Mouse (Mus musculus) C2C12 (cell line): Measurements from ENCODE around the gene Hacd2. TPM values are rescaled to one million over a fixed set of nuclear protein-coding genes. Genes with fewer than 3 reads are reported as not detected.

ENCODE experiments used
- H3K27me3 ChIP-seq: one replicate; pipeline ENCODE4 v1.6.1; 2011; ENCODE audit not compliant: control insufficient read depth, insufficient read depth, insufficient read length
- H3K36me3 ChIP-seq: one replicate; pipeline ENCODE4 v1.6.1; 2011; ENCODE audit not compliant: control insufficient read depth, insufficient read depth
- H3K4me3 ChIP-seq: one replicate; pipeline ENCODE4 v1.5.1; 2011; ENCODE audit warnings: mild to moderate bottlenecking, control low read depth; ENCODE audit not compliant: poor library complexity, insufficient read depth, severe bottlenecking
- H3K79me2 ChIP-seq: one replicate; pipeline ENCODE4 v1.6.1; 2011; ENCODE audit not compliant: control insufficient read depth, insufficient read depth
- H3K79me3 ChIP-seq: one replicate; pipeline ENCODE4 v1.6.1; 2011; ENCODE audit warnings: low read depth, control low read depth
- H3ac ChIP-seq: one replicate; pipeline ENCODE3; 2011; ENCODE audit warnings: low read depth; ENCODE audit not compliant: control insufficient read depth, insufficient read length
- CEBPB ChIP-seq: IDR thresholded peaks from one replicate; pipeline ENCODE4 v1.6.1; 2011; ENCODE audit warnings: low read depth, mild to moderate bottlenecking, control low read depth, moderate library complexity
- CTCF ChIP-seq: IDR thresholded peaks from one replicate; pipeline ENCODE4 v1.5.1; 2011; ENCODE audit not compliant: control insufficient read depth, insufficient read depth, insufficient read length
- FOSL1 ChIP-seq: IDR thresholded peaks from one replicate; pipeline ENCODE4 v1.8.0; 2011; ENCODE audit warnings: mild to moderate bottlenecking, low read length; ENCODE audit not compliant: poor library complexity, insufficient read depth, severe bottlenecking
- MAX ChIP-seq: IDR thresholded peaks from one replicate; pipeline ENCODE4 v1.6.1; 2011; ENCODE audit warnings: mild to moderate bottlenecking, control low read depth
- MYOD1 ChIP-seq: IDR thresholded peaks from one replicate; pipeline ENCODE4 v1.6.1; 2011; ENCODE audit warnings: low read depth; ENCODE audit not compliant: control insufficient read depth, insufficient read length
- MYOG ChIP-seq: IDR thresholded peaks from one replicate; pipeline ENCODE4 v1.6.1; 2011; ENCODE audit not compliant: control insufficient read depth, insufficient read length; ENCODE audit errors: extremely low read depth
- USF1 ChIP-seq: IDR thresholded peaks from one replicate; pipeline ENCODE4 v1.6.1; 2011; ENCODE audit warnings: low read depth, mild to moderate bottlenecking, control low read depth, moderate library complexity
- polyA plus RNA-seq: library from polyadenylated mRNA; unstranded; fragments of >200 nt; fragmentation: generic; extraction: Trizol; gene quantifications from one replicate; pipeline ENCODE4 v1.2.1, GENCODE M21; 2012; ENCODE audit warnings: missing spikeins

The Hacd2 gene
- polyA plus RNA-seq, 1 experiment, result 35.9 TPM

GRCm38 (mm10) chr16:35153146-35153755 lies 131.0 kb downstream of the Hacd2 start:
- H3K79me3 ChIP-seq, result no peaks in the 10 kb centered on the region
- no peak for TF ChIP-seq CEBPB
- no peak for TF ChIP-seq FOSL1
- TF ChIP-seq MYOG, result no peak
- no peak for TF ChIP-seq MAX
- no peak for TF ChIP-seq CTCF
- TF ChIP-seq USF1, result no peak
- no peak for TF ChIP-seq MYOD1
- H3K36me3 ChIP-seq, result no peaks in the 10 kb centered on the region
- H3K4me3 ChIP-seq, result no peak overlapping the region
- no peaks in the 10 kb centered on the region for H3K79me2 ChIP-seq
- H3ac ChIP-seq, result no peak overlapping the region
- H3K27me3 ChIP-seq, result peaks cover 38% of the 10 kb centered on the region

GRCm38 (mm10) chr16:35154245-35154640 lies 132.0 kb downstream of the Hacd2 start:
- H3K79me2 ChIP-seq, result no peaks in the 10 kb centered on the region
- no peaks in the 10 kb centered on the region for H3K36me3 ChIP-seq
- H3ac ChIP-seq, result no peak overlapping the region
- H3K79me3 ChIP-seq, result no peaks in the 10 kb centered on the region
- no peak overlapping the region for H3K4me3 ChIP-seq
- no peak for TF ChIP-seq MAX
- peaks cover 38% of the 10 kb centered on the region for H3K27me3 ChIP-seq

- Histone ChIP-seq H3K36me3 (no peaks in the 10 kb centered on the region), H3K79me3 (no peaks in the 10 kb centered on the region), H3K4me3 (no peak within 1 kb of the TSS), H3ac (no peak within 1 kb of the TSS), H3K27me3 (peaks cover 38% of the 10 kb centered on the region), H3K79me2 (no peaks in the 10 kb centered on the region)
- TF ChIP-seq CEBPB (no peak), MAX (no peak), CTCF (no peak), FOSL1 (no peak), MYOG (no peak)
Measured at GRCm38 (mm10) chr16:35154641-35155390, 132.6 kb downstream of the Hacd2 start, which contains the start of gene Adcy5. Gene Adcy5 (plus strand): TSS chr16:35154877.

- no peak overlapping the region for H3K4me3 ChIP-seq
- no peak overlapping the region for H3ac ChIP-seq
- H3K27me3 ChIP-seq, result peaks cover 38% of the 10 kb centered on the region
- no peak for TF ChIP-seq CEBPB
- TF ChIP-seq CTCF, result no peak
- TF ChIP-seq FOSL1, result no peak
- no peak for TF ChIP-seq MAX
- TF ChIP-seq MYOD1, result no peak
- TF ChIP-seq MYOG, result no peak
- TF ChIP-seq USF1, result no peak
- H3K79me2 ChIP-seq, result no peaks in the 10 kb centered on the region
- no peaks in the 10 kb centered on the region for H3K36me3 ChIP-seq
- no peaks in the 10 kb centered on the region for H3K79me3 ChIP-seq
Measured at GRCm38 (mm10) chr16:35155391-35156305, 133.4 kb downstream of the Hacd2 start.

- Histone ChIP-seq H3K4me3 (no peak overlapping the region), H3K79me3 (no peaks in the 10 kb centered on the region), H3K36me3 (no peaks in the 10 kb centered on the region), H3ac (no peak overlapping the region), H3K79me2 (no peaks in the 10 kb centered on the region), H3K27me3 (peaks cover 34% of the 10 kb centered on the region)
- TF ChIP-seq FOSL1 (no peak), MYOD1 (no peak), CTCF (no peak), USF1 (no peak), MAX (no peak), CEBPB (no peak), MYOG (no peak)
Measured at GRCm38 (mm10) chr16:35156306-35156695, 134.1 kb downstream of the Hacd2 start.
